Mouse (Mus musculus) cerebellum, postnatal 10 days (tissue): ENCODE data around the gene Sh3bp4.

Source experiments
- DNase-seq, 2 experiments: peaks; one replicate each; pipeline ENCODE4 v3.0.0; 2021; ENCODE audit warnings: mixed read lengths in 2 of 2

Sh3bp4 gene

DNA sequence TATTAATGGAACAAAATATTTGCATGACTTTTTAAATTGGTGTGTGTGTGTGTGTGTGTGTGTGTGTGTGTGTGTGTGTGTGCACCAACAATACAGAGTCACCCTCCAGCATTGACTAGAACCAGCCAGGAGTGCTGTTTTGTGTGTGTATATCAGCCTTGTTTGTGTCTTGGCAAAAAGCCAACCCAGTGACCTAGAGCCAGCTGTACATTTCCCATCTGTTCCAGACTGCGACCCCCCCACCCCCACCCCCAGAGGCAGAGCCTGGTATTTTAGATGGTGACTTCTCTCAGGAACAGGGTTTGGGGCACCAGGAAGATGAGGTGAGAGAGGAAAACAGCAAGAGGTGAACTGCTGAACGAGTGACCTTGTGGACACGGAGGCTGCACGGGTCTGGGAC lies 24.2 kb downstream of the Sh3bp4 start:
- DNase-seq, result no peak

- no peak for DNase-seq
Measured at GRCm38 (mm10) chr1:89095642-89096424, 25.6 kb downstream of the Sh3bp4 start.

DNA sequence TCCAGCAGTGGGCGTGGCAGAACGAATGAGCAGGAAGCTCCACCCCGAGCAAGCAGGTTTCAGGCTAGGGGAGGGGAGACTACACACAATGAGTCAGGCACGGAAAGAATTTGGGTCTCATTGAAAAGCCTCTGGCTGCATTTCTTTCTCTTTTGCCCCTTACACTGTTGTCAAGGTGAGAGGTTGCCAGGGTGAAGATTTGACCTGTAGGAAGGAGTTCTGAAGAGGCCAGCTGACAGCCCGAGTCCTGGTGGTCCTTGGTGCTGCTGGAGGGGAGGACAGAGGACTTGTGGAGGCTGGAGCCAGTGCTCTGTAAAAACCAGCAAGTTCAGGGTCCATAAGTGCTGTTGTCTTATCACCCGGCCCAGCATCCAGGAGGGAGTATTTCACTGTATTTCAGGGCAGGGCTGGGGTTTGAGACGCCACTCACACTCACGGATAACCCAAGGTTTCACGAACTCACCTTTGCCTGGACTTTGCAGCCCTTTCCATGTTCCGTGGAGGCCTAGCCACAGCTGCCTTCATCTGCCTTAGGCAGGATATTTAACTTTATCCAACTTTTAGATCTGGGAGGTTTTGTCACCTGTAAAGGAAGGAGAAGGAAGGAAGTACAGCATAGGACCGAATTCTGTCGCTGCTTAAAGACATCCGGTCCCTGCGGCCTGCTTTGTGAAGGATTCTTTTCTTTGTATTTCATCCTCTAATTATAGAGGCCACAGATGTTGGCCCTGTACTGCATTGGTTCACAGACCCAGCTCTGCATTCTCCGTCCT lies 32.2 kb downstream of the Sh3bp4 start:
- no peak for DNase-seq

DNA sequence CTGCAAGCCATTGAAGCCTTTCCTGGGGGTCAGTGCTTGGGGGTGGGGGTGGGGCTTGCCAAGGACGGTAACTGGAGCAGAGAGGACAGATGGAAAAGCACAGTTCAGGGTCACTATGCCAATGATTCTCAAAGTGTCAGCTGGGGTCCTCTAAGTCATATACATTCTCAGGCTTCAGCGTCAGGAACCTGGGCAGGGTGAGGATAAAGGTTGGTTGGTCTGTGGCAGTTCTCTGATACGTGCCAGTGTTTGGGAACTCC lies 32.7 kb downstream of the Sh3bp4 start:
- no peak for DNase-seq

GRCm38 (mm10) chr1:89103505-89103904 lies 33.3 kb downstream of the Sh3bp4 start:
- peak; percentile 58 to 66 for DNase-seq

- peak; percentile 62 to 72 for DNase-seq
Measured at GRCm38 (mm10) chr1:89104066-89104765, 34.0 kb downstream of the Sh3bp4 start.

- DNase-seq, result no peak
Measured at GRCm38 (mm10) chr1:89105891-89106830, 35.9 kb downstream of the Sh3bp4 start.

- DNase-seq, result no peak
Measured at GRCm38 (mm10) chr1:89107466-89107865, 37.3 kb downstream of the Sh3bp4 start.

- peak in 1 of 2 experiments; percentile 40 for DNase-seq
Measured at GRCm38 (mm10) chr1:89108340-89108896, 38.2 kb downstream of the Sh3bp4 start.

DNA sequence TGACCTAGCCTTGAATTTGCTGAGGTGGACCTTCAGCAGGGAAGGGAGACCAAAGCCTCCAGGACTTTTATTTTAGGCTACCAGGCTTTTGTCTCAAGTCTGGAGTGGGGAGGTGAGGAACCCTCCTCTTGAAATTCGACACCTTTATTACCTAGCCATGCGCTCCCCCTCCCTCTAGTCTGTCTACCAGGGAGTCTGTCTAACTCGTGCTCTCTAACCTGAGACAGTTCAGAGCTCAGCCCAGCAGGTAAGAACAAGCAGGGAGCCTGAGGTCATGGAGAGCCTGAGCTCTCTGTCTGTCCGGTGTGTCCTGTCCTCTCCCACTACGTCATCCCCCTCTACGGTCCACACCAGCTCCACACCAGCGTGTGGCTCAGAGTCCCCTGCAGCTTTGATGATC lies 39.6 kb downstream of the Sh3bp4 start:
- no peak for DNase-seq

GRCm38 (mm10) chr1:89110767-89111534 lies 40.7 kb downstream of the Sh3bp4 start:
- no peak for DNase-seq

- no peak for DNase-seq
Measured at GRCm38 (mm10) chr1:89112544-89112943, 42.3 kb downstream of the Sh3bp4 start.

DNA sequence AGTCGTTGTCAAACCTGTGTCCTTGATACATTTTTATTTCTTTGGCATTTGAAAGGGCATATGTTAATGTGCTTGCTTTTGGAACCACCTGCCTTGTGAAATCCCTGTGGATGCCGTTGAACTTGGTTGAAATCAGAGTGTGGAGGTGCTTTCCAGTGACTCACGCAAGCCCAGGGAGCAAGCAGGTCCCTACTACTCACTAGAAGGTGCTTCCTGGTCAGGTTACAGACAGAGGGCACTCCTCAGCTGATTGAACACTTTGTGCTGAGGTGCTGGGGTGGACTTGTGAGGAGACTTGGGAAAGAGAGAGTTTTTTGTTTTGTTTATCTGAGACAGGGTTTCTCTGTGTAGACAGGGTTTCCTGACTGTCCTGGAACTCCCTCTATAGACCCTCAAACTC lies 43.5 kb downstream of the Sh3bp4 start:
- no peak for DNase-seq

DNA sequence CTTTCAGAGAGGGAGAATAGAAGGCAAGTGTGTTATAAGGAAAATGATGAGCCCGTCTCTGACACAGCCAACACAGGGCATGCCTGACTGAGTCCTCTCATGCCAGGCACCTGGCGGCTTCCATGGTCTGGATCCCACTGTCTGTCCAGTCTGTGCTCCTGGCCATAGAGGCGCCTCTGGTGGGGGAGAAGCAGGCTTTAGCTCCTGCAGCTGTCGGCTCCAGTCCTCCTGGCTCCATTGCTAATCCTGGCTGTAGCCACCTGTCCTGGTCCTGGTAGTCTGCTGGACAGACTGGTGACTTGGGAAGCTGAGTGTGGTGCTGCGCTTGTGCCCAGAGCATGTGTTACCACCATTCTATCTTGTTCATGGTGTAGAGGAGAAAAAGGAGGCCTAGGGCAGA lies 46.8 kb downstream of the Sh3bp4 start:
- DNase-seq, result peak; percentile 66 to 82

DNA sequence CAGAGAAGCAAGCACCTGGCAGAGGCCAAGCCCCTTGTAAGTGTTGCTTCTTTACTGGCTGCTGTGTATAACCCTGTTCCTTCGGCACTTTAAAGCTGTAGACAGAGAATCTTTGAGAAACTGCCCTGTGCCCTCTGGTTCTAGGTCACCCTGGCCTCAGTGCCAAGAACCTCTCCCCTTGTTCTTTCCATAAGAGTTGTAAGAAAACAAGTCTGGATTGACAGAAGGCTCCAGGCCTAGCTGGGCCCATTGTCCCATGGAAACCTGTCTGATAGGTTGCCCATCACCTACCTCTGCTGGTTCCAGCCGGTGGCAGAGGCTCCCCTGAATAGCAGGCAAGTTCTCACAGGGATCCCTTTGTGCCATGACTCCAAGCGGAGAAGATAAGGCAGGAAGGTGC lies 47.9 kb downstream of the Sh3bp4 start:
- no peak for DNase-seq

DNA sequence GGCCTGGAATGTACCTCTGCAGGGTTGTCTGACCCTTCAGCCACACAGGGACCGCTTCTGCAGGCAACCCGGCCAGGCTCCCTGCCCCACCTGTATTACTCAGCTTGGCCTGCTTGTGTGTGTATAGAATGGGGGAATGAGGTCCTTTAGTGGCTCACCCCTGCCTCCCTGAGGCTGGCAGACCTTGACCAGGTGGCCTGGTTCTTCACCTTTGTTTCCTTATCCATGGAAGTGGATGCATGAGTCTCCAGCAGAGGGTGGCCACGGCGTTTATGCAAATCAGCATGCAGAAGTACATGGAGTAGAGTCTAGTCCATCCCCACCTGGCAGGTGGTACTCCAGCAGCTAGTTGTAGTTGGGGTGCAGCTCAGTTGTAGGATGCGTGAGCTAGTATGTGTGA lies 48.6 kb downstream of the Sh3bp4 start:
- no peak for DNase-seq

- no peak for DNase-seq
Measured at GRCm38 (mm10) chr1:89120290-89120689, 50.1 kb downstream of the Sh3bp4 start.

GRCm38 (mm10) chr1:89121466-89121865 lies 51.3 kb downstream of the Sh3bp4 start:
- DNase-seq, result no peak

GRCm38 (mm10) chr1:89122376-89122775 lies 52.2 kb downstream of the Sh3bp4 start:
- no peak for DNase-seq

GRCm38 (mm10) chr1:89124076-89124475 lies 53.9 kb downstream of the Sh3bp4 start:
- DNase-seq, result no peak

- no peak for DNase-seq
Measured at GRCm38 (mm10) chr1:89127163-89127562, 56.9 kb downstream of the Sh3bp4 start.

- peak; percentile 34 to 58 for DNase-seq
Measured at GRCm38 (mm10) chr1:89130429-89130828, 60.2 kb downstream of the Sh3bp4 start.
